Mouse (Mus musculus): Measurements from ENCODE around the gene Minpp1.

DNA sequence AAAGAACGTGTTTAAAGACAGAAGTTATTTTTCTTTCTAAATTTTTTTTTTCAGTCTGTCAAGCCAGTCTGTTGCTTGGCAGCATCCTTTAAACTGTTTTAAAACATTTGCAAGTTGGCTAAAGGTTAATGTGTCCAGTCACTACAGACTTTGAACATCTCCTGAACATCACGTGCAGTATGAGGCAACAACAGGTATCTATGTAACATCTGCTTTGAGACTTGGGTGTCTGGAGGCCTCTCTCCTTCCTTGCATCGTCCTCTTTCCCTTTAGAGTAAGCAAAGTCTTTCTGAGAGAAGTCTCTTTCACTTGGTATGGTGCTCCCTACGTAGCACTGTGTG lies 8.9 kb upstream of the Minpp1 start:
- TF ChIP-seq CTCF (IDR thresholded peaks at IDR 0.05; ENCODE audit: insufficient read depth, low read length) (no peak), POLR2A (IDR thresholded peaks at IDR 0.05; ENCODE audit: borderline replicate concordance, extremely low read depth, low read depth, low read length) (no peak)

All from lung, adult 2 months (tissue).